Mouse (Mus musculus): ENCODE data around the gene Cenpt. TPM values are rescaled to one million over a fixed set of nuclear protein-coding genes. Genes with fewer than 3 reads are reported as not detected.
A peak's percentile ranks its signal among the peaks of the same experiment; 100 is the strongest.

Gene Cenpt
- polyA plus RNA-seq, 1 experiment from 2014 or later, result 70.7 TPM

DNA sequence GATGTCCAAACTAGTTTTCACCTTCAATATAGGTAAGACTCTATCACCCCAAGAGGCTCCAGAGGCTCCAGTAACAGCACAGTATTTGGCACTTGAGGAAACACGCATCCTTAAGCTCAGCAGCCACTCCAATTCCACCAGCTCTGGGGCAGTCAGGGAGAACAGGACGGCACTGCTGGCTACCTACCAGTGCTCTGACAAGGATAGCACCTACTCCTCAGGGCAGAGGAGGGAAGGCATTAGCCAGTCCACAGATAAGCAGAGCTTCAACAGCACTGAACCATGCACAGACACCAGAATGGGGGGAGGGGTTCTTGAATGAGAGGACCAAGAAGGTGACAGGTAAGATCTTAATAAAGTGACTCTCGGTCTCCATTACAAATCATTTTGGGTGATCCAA, 33.4 kb downstream of the Cenpt start:
- WGBS, result 96% methylated on average over 3 of the region's 3 CpGs
- H3K4me1 ChIP-seq, result no peaks in the 10 kb centered on the region
- peaks cover 46% of the 10 kb centered on the region for H3K36me3 ChIP-seq (replicated peaks)
- no peaks in the 10 kb centered on the region for H3K9me3 ChIP-seq
- H3K27me3 ChIP-seq, result no peaks in the 10 kb centered on the region
- no peak overlapping the region for H3K4me3 ChIP-seq (replicated peaks)
- no peak overlapping the region for H3K4me2 ChIP-seq
- no peak overlapping the region for H3K27ac ChIP-seq
- no peak overlapping the region for H3K9ac ChIP-seq
- no peak for ATAC-seq (ENCODE audit: low FRiP score)

DNA sequence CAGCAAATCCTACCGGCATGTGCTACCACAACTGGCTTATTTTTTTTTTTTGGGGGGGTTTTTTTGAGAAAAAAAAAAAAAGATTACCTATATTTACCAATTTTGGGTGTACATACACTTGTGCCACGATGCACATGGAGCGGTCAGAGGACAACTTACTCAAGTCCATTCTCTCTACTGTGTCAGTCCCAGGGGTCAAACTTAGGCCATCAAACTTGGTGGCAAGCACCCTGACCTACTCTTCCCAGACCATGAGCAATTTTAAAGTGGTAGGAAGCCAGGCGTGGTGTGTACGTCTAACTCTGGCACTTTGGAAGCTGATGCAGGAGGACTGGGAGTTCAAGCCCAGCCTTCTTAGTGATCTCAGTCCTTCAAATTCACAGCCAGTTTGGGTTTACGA, 39.8 kb downstream of the Cenpt start:
- Histone ChIP-seq H3K27ac (no peak overlapping the region), H3K4me2 (no peak overlapping the region), H3K4me3 (replicated peaks) (no peak overlapping the region), H3K36me3 (replicated peaks) (peaks cover 31% of the 10 kb centered on the region), H3K9ac (no peak overlapping the region), H3K27me3 (no peaks in the 10 kb centered on the region), H3K4me1 (no peaks in the 10 kb centered on the region), H3K9me3 (no peaks in the 10 kb centered on the region)
- WGBS, result 96% methylated on average over 6 of the region's 6 CpGs
- no peak for ATAC-seq (ENCODE audit: low FRiP score)

DNA sequence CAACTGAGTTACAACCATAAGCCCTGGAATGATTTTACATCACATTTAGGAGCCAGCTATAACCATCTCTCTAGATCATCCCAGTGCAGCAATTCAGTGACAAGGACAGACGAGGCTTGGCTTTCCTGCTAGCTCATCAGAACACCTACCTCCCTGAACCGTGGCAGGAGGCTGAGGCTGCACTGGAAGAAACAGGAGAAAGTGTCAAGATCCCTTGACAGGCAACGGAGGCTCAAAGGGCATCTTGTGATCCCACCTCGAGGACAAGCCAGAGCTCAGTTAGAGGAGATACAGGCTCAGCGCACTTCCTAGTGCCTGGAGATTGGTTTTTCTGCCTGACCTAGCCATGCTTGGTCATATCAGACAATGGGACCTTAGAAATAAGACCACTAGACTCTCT, 40.6 kb downstream of the Cenpt start:
- no peak overlapping the region for H3K4me3 ChIP-seq (replicated peaks)
- H3K27me3 ChIP-seq, result no peaks in the 10 kb centered on the region
- 89% methylated on average over 5 of the region's 5 CpGs for WGBS
- H3K36me3 ChIP-seq (replicated peaks), result peaks cover 31% of the 10 kb centered on the region
- no peak overlapping the region for H3K9ac ChIP-seq
- no peak overlapping the region for H3K4me2 ChIP-seq
- no peak overlapping the region for H3K27ac ChIP-seq
- ATAC-seq (ENCODE audit: low FRiP score), result no peak
- no peaks in the 10 kb centered on the region for H3K9me3 ChIP-seq
- no peaks in the 10 kb centered on the region for H3K4me1 ChIP-seq

DNA sequence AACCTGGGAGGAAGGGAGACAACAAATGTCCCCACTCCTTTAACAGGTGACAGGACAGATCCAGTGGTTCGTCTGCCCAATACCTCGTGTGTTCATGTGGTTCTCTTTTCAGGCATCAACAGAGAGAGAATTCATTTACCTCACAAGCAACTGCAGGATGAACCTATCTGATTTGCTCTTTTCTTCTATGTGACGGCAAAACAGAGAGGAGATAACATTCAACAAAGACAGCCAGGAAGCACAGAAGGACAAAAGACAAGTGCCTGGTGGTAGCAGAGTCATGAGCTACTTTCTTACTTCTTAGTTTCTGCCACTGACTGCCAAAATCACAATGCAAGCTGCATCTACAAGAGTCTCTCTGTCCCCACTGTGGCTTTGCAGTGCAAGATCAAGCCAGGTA, 41.5 kb downstream of the Cenpt start:
- Histone ChIP-seq H3K27ac (no peak overlapping the region), H3K36me3 (replicated peaks) (peaks cover 31% of the 10 kb centered on the region), H3K27me3 (no peaks in the 10 kb centered on the region), H3K4me1 (no peaks in the 10 kb centered on the region), H3K4me2 (no peak overlapping the region), H3K9me3 (no peaks in the 10 kb centered on the region), H3K4me3 (replicated peaks) (no peak overlapping the region), H3K9ac (no peak overlapping the region)
- WGBS, result 85% methylated on average over 3 of the region's 3 CpGs
- ATAC-seq (ENCODE audit: low FRiP score), result no peak

DNA sequence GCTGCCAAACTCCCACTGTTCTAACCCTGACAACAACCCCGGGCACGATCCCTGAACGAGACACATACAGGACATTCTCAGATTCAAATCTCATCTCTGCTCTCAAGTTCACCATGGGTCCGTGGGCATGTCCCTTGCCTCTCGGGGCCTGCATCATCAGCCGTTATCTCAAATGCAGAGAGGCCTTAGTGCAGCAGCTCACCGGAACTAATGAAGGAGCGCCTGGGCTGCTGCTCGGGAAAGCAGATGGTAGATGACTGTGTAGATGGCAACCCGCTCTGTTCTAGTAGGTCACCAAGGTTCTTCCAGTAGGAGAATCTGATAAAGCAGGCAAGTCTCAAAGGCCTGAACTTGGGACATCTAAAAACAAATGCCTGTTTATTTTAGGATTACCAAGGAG, 42.0 kb downstream of the Cenpt start:
- ATAC-seq (ENCODE audit: low FRiP score), result no peak
- no peaks in the 10 kb centered on the region for H3K9me3 ChIP-seq
- peaks cover 31% of the 10 kb centered on the region for H3K36me3 ChIP-seq (replicated peaks)
- H3K27me3 ChIP-seq, result no peaks in the 10 kb centered on the region
- H3K4me2 ChIP-seq, result no peak overlapping the region
- 94% methylated on average over 10 of the region's 10 CpGs for WGBS
- no peak overlapping the region for H3K9ac ChIP-seq
- no peaks in the 10 kb centered on the region for H3K4me1 ChIP-seq
- H3K4me3 ChIP-seq (replicated peaks), result no peak overlapping the region
- H3K27ac ChIP-seq, result no peak overlapping the region

DNA sequence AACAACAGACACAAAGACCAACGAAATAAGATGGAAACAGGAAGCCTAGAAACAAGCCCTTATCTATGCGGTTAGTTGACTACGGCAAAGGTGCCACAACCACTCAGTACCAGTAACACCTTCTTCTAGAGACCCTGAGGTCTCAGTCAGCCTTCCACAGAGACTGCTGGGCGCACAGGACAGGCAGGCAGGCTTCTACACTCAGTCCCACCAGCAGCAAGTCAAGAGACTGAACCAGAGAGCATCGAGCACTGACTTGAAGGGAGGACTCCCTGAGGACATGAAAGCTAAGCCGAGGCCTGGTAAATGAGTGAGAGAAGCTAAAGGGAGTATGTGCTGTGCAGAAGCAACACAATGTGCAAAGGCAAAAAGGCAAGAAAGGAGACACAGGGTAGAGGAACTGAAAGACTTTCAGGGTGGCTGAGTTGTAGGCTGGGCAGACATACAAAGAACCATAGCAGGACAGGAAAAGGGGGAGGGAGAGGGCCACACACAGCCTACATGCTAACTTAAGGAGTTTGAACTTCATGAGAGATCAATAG, 42.8 kb downstream of the Cenpt start:
- WGBS, result 92% methylated on average over 6 of the region's 6 CpGs
- ATAC-seq (ENCODE audit: low FRiP score), result no peak
- no peak overlapping the region for H3K4me2 ChIP-seq
- H3K27me3 ChIP-seq, result no peaks in the 10 kb centered on the region
- H3K4me1 ChIP-seq, result no peaks in the 10 kb centered on the region
- peaks cover 35% of the 10 kb centered on the region for H3K36me3 ChIP-seq (replicated peaks)
- no peaks in the 10 kb centered on the region for H3K9me3 ChIP-seq
- H3K4me3 ChIP-seq (replicated peaks), result no peak overlapping the region
- no peak overlapping the region for H3K27ac ChIP-seq
- no peak overlapping the region for H3K9ac ChIP-seq

DNA sequence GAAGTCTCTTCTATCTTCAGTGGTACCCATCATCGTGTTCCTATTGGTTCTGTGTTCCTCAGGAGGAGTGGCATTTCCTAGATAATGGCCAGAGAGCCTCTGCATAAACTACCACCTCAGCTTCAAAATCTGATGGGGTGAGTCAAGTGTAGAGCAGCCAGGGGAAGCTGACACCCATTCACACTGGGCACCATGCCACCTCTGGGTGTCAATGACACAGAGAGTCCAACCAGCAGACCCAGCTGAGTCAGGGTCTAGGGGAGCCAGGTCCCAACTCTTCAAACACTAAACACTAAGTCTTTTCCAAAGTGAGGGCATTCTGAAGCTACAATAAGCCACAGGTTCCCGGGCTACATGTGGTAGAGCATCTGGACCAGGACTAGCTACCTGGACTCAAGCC, 44.6 kb downstream of the Cenpt start:
- WGBS, result 97% methylated on average over 2 of the region's 2 CpGs
- Histone ChIP-seq H3K27ac (no peak overlapping the region), H3K9ac (no peak overlapping the region), H3K4me1 (no peaks in the 10 kb centered on the region), H3K27me3 (no peaks in the 10 kb centered on the region), H3K9me3 (no peaks in the 10 kb centered on the region), H3K4me2 (no peak overlapping the region), H3K4me3 (replicated peaks) (no peak overlapping the region), H3K36me3 (replicated peaks) (peaks cover 41% of the 10 kb centered on the region)
- ATAC-seq (ENCODE audit: low FRiP score), result no peak

DNA sequence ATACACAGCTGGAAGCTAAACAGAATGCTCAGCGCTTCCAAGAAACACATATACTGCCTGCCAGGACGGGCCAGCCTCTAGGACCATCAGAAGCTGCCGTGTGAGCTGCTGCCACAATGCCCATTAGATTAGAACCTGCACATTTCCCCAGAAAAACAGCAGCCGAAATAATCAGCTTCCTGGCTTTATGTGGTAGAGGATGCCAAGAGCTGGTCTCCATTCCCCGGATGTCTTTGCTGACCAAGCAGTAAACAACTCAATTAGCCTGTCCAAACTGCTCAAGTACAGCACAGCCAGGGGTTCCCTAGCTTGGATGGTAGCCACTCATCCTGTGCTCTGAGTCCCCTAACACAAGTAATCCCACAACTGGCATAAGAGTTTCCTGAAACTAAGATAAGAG, 45.3 kb downstream of the Cenpt start:
- H3K4me1 ChIP-seq, result no peaks in the 10 kb centered on the region
- H3K9ac ChIP-seq, result no peak overlapping the region
- no peak for ATAC-seq (ENCODE audit: low FRiP score)
- H3K27me3 ChIP-seq, result no peaks in the 10 kb centered on the region
- H3K9me3 ChIP-seq, result no peaks in the 10 kb centered on the region
- H3K36me3 ChIP-seq (replicated peaks), result peaks cover 41% of the 10 kb centered on the region
- H3K4me2 ChIP-seq, result no peak overlapping the region
- H3K27ac ChIP-seq, result no peak overlapping the region
- WGBS, result 88% methylated on average over 5 of the region's 5 CpGs
- H3K4me3 ChIP-seq (replicated peaks), result no peak overlapping the region

DNA sequence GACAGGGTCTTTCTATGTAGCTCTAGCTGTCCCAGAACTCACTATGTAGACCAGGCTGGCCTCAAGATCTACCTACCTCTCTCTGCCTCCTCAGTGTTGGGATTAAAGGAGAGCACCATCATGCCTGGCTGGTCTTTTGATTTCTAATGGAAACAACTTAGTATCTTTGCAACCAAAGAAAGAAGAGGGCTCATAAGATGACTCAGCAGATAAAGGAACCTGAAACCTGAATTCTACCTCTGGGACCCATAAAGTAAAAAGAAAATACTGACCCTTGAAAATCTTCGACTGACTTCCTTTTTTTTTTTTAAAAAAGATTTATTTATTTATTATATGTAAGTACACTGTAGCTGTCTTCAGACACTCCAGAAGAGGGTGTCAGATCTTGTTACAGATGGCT, 47.1 kb downstream of the Cenpt start:
- 89% methylated on average over 1 of the region's 1 CpGs for WGBS
- no peak for ATAC-seq (ENCODE audit: low FRiP score)

DNA sequence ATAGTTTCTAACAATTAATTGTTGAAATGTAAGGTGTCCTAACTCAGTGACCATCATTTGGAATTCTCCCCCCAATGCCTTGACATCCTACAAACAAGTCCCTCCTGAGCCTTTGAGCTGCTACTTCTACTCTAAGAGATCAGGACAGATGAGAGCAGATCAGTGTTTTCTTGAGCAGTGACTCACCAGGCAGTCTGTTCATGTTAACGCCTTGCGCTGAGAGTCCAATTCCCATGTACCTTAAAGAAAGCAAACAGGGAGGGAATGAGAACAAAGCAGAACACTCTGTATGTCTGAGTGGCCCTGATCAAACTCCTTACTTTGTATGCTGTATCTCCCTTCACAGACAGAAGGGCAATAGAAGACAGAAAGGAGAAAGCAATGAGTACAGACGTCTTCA, 47.7 kb downstream of the Cenpt start:
- no peaks in the 10 kb centered on the region for H3K9me3 ChIP-seq
- 82% methylated on average over 3 of the region's 3 CpGs for WGBS

More for the DNA sequence above, 47.1 kb downstream of the Cenpt start:
- H3K36me3 ChIP-seq (replicated peaks), result peaks cover 27% of the 10 kb centered on the region
- no peaks in the 10 kb centered on the region for H3K27me3 ChIP-seq
- no peak overlapping the region for H3K9ac ChIP-seq
- no peak overlapping the region for H3K4me3 ChIP-seq (replicated peaks)
- H3K4me1 ChIP-seq, result no peaks in the 10 kb centered on the region
- no peak overlapping the region for H3K27ac ChIP-seq
- no peak overlapping the region for H3K4me2 ChIP-seq
- no peaks in the 10 kb centered on the region for H3K9me3 ChIP-seq

DNA sequence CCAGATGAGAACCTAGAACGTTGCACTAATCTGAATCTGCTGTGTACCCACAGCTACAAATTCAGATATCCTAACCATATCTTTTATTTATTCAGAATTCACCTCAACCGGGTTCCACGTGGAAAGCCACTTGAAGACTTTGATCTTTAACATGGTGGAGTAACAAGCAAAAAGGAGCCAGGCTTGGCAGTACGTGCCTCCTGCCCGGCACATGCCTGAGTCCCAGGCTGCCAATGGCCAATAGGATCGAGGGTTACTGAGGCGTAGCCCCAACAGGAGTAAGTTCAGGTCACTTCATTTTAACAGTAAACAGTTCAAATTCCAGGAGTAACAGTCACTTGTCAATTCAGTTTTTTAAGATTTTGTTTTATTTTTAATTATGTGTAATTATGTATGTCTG, 48.3 kb downstream of the Cenpt start:
- 95% methylated on average over 7 of the region's 7 CpGs for WGBS
- H3K4me2 ChIP-seq, result no peak overlapping the region
- H3K9me3 ChIP-seq, result no peaks in the 10 kb centered on the region
- ATAC-seq (ENCODE audit: low FRiP score), result no peak
- H3K9ac ChIP-seq, result no peak overlapping the region
- no peaks in the 10 kb centered on the region for H3K4me1 ChIP-seq
- H3K4me3 ChIP-seq (replicated peaks), result no peak overlapping the region
- peaks cover 21% of the 10 kb centered on the region for H3K36me3 ChIP-seq (replicated peaks)
- H3K27me3 ChIP-seq, result no peaks in the 10 kb centered on the region
- no peak overlapping the region for H3K27ac ChIP-seq

More for the DNA sequence above, 47.7 kb downstream of the Cenpt start:
- no peak overlapping the region for H3K4me2 ChIP-seq
- H3K36me3 ChIP-seq (replicated peaks), result peaks cover 23% of the 10 kb centered on the region
- no peak overlapping the region for H3K4me3 ChIP-seq (replicated peaks)
- no peak for ATAC-seq (ENCODE audit: low FRiP score)
- H3K9ac ChIP-seq, result no peak overlapping the region
- no peaks in the 10 kb centered on the region for H3K27me3 ChIP-seq
- no peak overlapping the region for H3K27ac ChIP-seq
- no peaks in the 10 kb centered on the region for H3K4me1 ChIP-seq

DNA sequence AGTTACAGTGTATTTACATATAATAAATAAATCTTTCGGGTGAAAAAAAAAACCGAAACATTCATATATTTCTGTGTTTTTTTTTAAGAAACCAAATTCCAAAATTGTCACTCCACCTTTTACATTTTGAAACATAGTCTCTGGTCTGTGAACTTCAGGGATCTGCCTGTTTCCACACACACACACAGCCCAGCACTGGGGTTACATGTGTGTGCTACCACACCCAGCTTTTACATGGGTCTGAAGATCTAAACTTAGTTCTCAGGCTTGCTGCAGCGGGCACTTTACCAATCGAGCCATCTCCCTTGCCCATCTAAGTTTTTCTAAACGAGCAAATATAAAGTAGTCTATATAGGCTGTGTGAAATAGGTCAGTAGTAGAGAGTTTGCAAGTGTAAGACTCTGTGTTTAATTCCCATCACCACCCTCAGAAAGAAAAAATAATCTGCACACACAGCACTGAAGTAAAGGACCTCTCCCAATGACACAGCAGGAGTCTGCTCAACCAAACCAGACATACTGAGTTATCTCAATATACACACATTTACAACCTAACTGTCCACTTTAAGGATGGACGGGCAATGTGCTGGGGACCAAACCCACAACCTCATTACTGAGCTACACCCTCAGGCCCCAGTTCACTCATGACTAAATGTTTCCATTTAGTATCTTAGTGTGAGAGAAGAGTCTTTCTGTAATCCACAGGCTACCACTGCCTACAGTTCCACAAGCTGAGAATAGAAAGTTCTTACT, 51.7 kb downstream of the Cenpt start:
- Histone ChIP-seq H3K4me2 (no peak overlapping the region), H3K4me3 (replicated peaks) (no peak overlapping the region), H3K36me3 (replicated peaks) (peaks cover 16% of the 10 kb centered on the region), H3K9me3 (no peaks in the 10 kb centered on the region), H3K27me3 (no peaks in the 10 kb centered on the region), H3K27ac (peak overlapping the region; percentile 32; the same call in 1 of the 2 replicates), H3K4me1 (peaks cover 8% of the 10 kb centered on the region; the same call in 1 of the 2 replicates), H3K9ac (no peak overlapping the region)
- 90% methylated on average over 6 of the region's 6 CpGs for WGBS
- ATAC-seq (ENCODE audit: low FRiP score), result no peak
